Mouse (Mus musculus): ENCODE data around the gene Map3k12. TPM values are rescaled to one million over a fixed set of nuclear protein-coding genes. Genes with fewer than 3 reads are reported as not detected.

Gene Map3k12
- polyA plus RNA-seq, 1 experiment from 2014 or later: 28.4 TPM

DNA sequence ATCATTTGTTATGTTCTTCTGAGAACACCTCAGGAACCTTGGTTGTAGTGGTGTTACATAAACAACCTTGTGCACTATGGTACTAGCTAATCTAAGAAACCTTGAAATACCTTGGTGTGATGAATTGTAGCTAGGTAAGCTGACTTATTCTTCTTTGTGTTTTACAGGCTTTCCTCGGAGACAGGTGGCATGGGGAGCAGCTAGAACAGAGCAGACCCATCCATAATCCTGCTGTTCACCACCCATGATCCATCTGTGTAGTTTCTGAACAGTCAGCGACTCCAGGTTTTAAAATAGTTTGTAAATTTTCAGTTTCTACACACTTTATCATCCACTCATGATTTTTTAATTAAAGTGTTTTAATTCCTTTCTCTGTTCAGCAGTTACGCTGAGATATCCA is 18.5 kb downstream of the Map3k12 start:
- H3K9me3 ChIP-seq (ENCODE audit: control insufficient read depth, low read length): no peaks in the 10 kb centered on the region
- H3K4me2 ChIP-seq (ENCODE audit: low read depth, low read length, severe bottlenecking): no peak overlapping the region
- peaks cover 20% of the 10 kb centered on the region for H3K36me3 ChIP-seq (ENCODE audit: control insufficient read depth, insufficient read depth, low read length)
- no peak for ATAC-seq (replicated peaks; ENCODE audit: low FRiP score)
- no peaks in the 10 kb centered on the region for H3K27me3 ChIP-seq (ENCODE audit: control insufficient read depth, insufficient read depth, low read length)
- no peak overlapping the region for H3K9ac ChIP-seq (ENCODE audit: low read length)
- no peak overlapping the region for H3K4me3 ChIP-seq (ENCODE audit: low read depth, low read length)
- DNase-seq (ENCODE audit: low spot score): no peak
- 92% methylated on average over 3 of the region's 3 CpGs for whole genome bisulfite sequencing
- no peaks in the 10 kb centered on the region for H3K4me1 ChIP-seq (replicated peaks; ENCODE audit: control insufficient read depth, insufficient read depth, low read length)
- H3K27ac ChIP-seq (ENCODE audit: low read depth, low read length): no peak overlapping the region

- no peaks in the 10 kb centered on the region for H3K9me3 ChIP-seq (ENCODE audit: control insufficient read depth, low read length)
- no peaks in the 10 kb centered on the region for H3K4me1 ChIP-seq (replicated peaks; ENCODE audit: control insufficient read depth, insufficient read depth, low read length)
- H3K4me2 ChIP-seq (ENCODE audit: low read depth, low read length, severe bottlenecking): no peak overlapping the region
- 83% methylated on average over 1 of the region's 1 CpGs for WGBS
- H3K4me3 ChIP-seq (ENCODE audit: low read depth, low read length): no peak overlapping the region
- no peak overlapping the region for H3K9ac ChIP-seq (ENCODE audit: low read length)
- H3K27me3 ChIP-seq (ENCODE audit: control insufficient read depth, insufficient read depth, low read length): no peaks in the 10 kb centered on the region
- peaks cover 37% of the 10 kb centered on the region for H3K36me3 ChIP-seq (ENCODE audit: control insufficient read depth, insufficient read depth, low read length)
- H3K27ac ChIP-seq (ENCODE audit: low read depth, low read length): no peak overlapping the region
- ATAC-seq (replicated peaks; ENCODE audit: low FRiP score) (no peak), DNase-seq (ENCODE audit: low spot score) (no peak)
These were observed 29.2 kb downstream of the Map3k12 start for GRCm38 (mm10) chr15:102487664-102488063.

- H3K4me1 ChIP-seq (replicated peaks; ENCODE audit: control insufficient read depth, insufficient read depth, low read length): no peaks in the 10 kb centered on the region
- no peak for ATAC-seq (replicated peaks; ENCODE audit: low FRiP score)
- no peak overlapping the region for H3K9ac ChIP-seq (ENCODE audit: low read length)
- peaks cover 39% of the 10 kb centered on the region for H3K36me3 ChIP-seq (ENCODE audit: control insufficient read depth, insufficient read depth, low read length)
- H3K4me2 ChIP-seq (ENCODE audit: low read depth, low read length, severe bottlenecking): no peak overlapping the region
- WGBS: 93% methylated on average over 12 of the region's 12 CpGs
- no peaks in the 10 kb centered on the region for H3K27me3 ChIP-seq (ENCODE audit: control insufficient read depth, insufficient read depth, low read length)
- DNase-seq (ENCODE audit: low spot score): no peak
- no peak overlapping the region for H3K4me3 ChIP-seq (ENCODE audit: low read depth, low read length)
- no peak overlapping the region for H3K27ac ChIP-seq (ENCODE audit: low read depth, low read length)
- no peaks in the 10 kb centered on the region for H3K9me3 ChIP-seq (ENCODE audit: control insufficient read depth, low read length)
These were observed 31.0 kb downstream of the Map3k12 start for GRCm38 (mm10) chr15:102485853-102486252.

DNA sequence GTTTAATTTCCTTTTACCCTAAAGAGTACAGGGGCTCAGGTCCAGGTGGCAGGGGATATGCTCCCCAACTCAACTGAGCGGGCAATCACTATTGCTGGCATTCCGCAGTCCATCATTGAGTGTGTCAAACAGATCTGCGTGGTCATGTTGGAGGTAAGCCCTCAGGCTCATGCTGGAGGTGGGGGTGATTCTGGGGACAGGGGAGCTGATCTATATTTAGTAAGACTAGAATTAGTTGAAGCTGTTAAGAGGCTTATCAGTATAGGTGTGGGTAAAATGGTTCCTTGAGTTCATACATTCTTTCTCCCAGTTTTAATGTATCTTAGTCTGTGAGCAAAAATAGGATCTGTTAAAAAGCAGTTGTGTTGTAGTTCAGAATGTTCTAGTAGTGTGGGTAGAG is 33.7 kb downstream of the Map3k12 start:
- Histone ChIP-seq H3K4me1 (replicated peaks; ENCODE audit: control insufficient read depth, insufficient read depth, low read length) (no peaks in the 10 kb centered on the region), H3K4me3 (ENCODE audit: low read depth, low read length) (no peak overlapping the region), H3K36me3 (ENCODE audit: control insufficient read depth, insufficient read depth, low read length) (peaks cover 31% of the 10 kb centered on the region), H3K9me3 (ENCODE audit: control insufficient read depth, low read length) (no peaks in the 10 kb centered on the region), H3K4me2 (ENCODE audit: low read depth, low read length, severe bottlenecking) (no peak overlapping the region), H3K27ac (ENCODE audit: low read depth, low read length) (no peak overlapping the region), H3K27me3 (ENCODE audit: control insufficient read depth, insufficient read depth, low read length) (no peaks in the 10 kb centered on the region), H3K9ac (ENCODE audit: low read length) (no peak overlapping the region)
- 95% methylated on average over 3 of the region's 3 CpGs for WGBS
- ATAC-seq (replicated peaks; ENCODE audit: low FRiP score): no peak
- no peak for DNase-seq (ENCODE audit: low spot score)

DNA sequence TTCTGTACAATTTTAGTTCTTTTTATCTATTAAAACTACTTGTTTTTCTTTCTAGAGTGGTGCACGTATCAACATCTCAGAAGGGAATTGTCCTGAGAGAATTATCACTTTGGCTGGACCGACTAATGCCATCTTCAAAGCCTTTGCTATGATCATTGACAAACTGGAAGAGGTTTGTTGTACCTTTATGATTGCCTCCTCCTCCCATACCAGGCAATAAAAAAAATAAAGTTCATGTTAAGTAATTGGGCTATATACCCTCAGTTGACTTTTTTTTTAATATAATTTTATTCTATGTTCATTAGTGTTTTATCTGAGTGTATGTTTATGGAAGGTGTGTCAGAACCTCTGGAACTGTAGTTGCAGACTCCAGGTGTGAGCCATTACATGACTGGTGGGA is 42.3 kb downstream of the Map3k12 start:
- H3K4me3 ChIP-seq (ENCODE audit: low read depth, low read length): no peak overlapping the region
- 97% methylated on average over 2 of the region's 2 CpGs for WGBS
- H3K9me3 ChIP-seq (ENCODE audit: control insufficient read depth, low read length): no peaks in the 10 kb centered on the region
- H3K36me3 ChIP-seq (ENCODE audit: control insufficient read depth, insufficient read depth, low read length): peaks cover 21% of the 10 kb centered on the region
- no peak overlapping the region for H3K4me2 ChIP-seq (ENCODE audit: low read depth, low read length, severe bottlenecking)
- no peak for ATAC-seq (replicated peaks; ENCODE audit: low FRiP score)
- no peak for DNase-seq (ENCODE audit: low spot score)
- H3K27ac ChIP-seq (ENCODE audit: low read depth, low read length): no peak overlapping the region
- no peaks in the 10 kb centered on the region for H3K4me1 ChIP-seq (replicated peaks; ENCODE audit: control insufficient read depth, insufficient read depth, low read length)
- H3K9ac ChIP-seq (ENCODE audit: low read length): no peak overlapping the region
- H3K27me3 ChIP-seq (ENCODE audit: control insufficient read depth, insufficient read depth, low read length): no peaks in the 10 kb centered on the region

DNA sequence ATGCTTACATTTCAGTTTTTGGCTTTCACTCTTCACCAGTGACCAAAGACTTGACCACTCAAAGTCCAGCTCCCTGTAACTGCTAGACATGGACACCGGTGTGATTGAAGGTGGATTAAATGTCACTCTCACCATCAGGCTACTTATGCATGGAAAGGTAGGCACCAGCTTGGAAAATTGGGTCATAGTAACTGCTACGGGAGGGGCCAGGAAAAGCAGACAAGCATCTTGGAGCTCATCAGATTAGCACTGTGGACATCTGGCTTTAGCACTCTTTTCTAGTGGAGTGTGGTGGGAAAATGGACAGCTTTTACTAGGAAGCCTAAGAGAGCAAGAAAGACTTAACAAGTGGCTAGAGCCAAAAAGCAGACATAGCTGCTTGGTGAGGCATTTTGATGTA is 43.6 kb downstream of the Map3k12 start:
- Histone ChIP-seq H3K36me3 (ENCODE audit: control insufficient read depth, insufficient read depth, low read length) (peaks cover 15% of the 10 kb centered on the region), H3K4me3 (ENCODE audit: low read depth, low read length) (no peak overlapping the region), H3K9me3 (ENCODE audit: control insufficient read depth, low read length) (no peaks in the 10 kb centered on the region), H3K27ac (ENCODE audit: low read depth, low read length) (no peak overlapping the region), H3K4me2 (ENCODE audit: low read depth, low read length, severe bottlenecking) (no peak overlapping the region), H3K4me1 (replicated peaks; ENCODE audit: control insufficient read depth, insufficient read depth, low read length) (no peaks in the 10 kb centered on the region), H3K27me3 (ENCODE audit: control insufficient read depth, insufficient read depth, low read length) (no peaks in the 10 kb centered on the region), H3K9ac (ENCODE audit: low read length) (no peak overlapping the region)
- WGBS: 79% methylated on average over 2 of the region's 2 CpGs
- ATAC-seq (replicated peaks; ENCODE audit: low FRiP score) (no peak), DNase-seq (ENCODE audit: low spot score) (no peak)

GRCm38 (mm10) chr15:102471727-102472126 is 45.1 kb downstream of the Map3k12 start:
- DNase-seq (ENCODE audit: low spot score): no peak
- H3K4me2 ChIP-seq (ENCODE audit: low read depth, low read length, severe bottlenecking): peak overlapping the region; percentile 58
- H3K36me3 ChIP-seq (ENCODE audit: control insufficient read depth, insufficient read depth, low read length): peaks cover 11% of the 10 kb centered on the region
- no peak overlapping the region for H3K9ac ChIP-seq (ENCODE audit: low read length)
- H3K4me1 ChIP-seq (replicated peaks; ENCODE audit: control insufficient read depth, insufficient read depth, low read length): no peaks in the 10 kb centered on the region
- ATAC-seq (replicated peaks; ENCODE audit: low FRiP score): no peak
- H3K27me3 ChIP-seq (ENCODE audit: control insufficient read depth, insufficient read depth, low read length): no peaks in the 10 kb centered on the region
- H3K4me3 ChIP-seq (ENCODE audit: low read depth, low read length): peak overlapping the region; percentile 76
- H3K27ac ChIP-seq (ENCODE audit: low read depth, low read length): no peak overlapping the region
- H3K9me3 ChIP-seq (ENCODE audit: control insufficient read depth, low read length): no peaks in the 10 kb centered on the region

GRCm38 (mm10) chr15:102471295-102471645 is 45.6 kb downstream of the Map3k12 start:
- peak overlapping the region; percentile 96; the same call in 1 of the 2 replicates for H3K27ac ChIP-seq (ENCODE audit: low read depth, low read length)
- DNase-seq (ENCODE audit: low spot score): no peak
- no peak for ATAC-seq (replicated peaks; ENCODE audit: low FRiP score)
- no peaks in the 10 kb centered on the region for H3K4me1 ChIP-seq (replicated peaks; ENCODE audit: control insufficient read depth, insufficient read depth, low read length)
- WGBS: 1% methylated on average over 10 of the region's 10 CpGs
- no peaks in the 10 kb centered on the region for H3K27me3 ChIP-seq (ENCODE audit: control insufficient read depth, insufficient read depth, low read length)
- peak overlapping the region; percentile 93 for H3K9ac ChIP-seq (ENCODE audit: low read length)
- peaks cover 7% of the 10 kb centered on the region for H3K36me3 ChIP-seq (ENCODE audit: control insufficient read depth, insufficient read depth, low read length)
- no peaks in the 10 kb centered on the region for H3K9me3 ChIP-seq (ENCODE audit: control insufficient read depth, low read length)
- H3K4me2 ChIP-seq (ENCODE audit: low read depth, low read length, severe bottlenecking): peak overlapping the region; percentile 58
- peak overlapping the region; percentile 76 for H3K4me3 ChIP-seq (ENCODE audit: low read depth, low read length)

DNA sequence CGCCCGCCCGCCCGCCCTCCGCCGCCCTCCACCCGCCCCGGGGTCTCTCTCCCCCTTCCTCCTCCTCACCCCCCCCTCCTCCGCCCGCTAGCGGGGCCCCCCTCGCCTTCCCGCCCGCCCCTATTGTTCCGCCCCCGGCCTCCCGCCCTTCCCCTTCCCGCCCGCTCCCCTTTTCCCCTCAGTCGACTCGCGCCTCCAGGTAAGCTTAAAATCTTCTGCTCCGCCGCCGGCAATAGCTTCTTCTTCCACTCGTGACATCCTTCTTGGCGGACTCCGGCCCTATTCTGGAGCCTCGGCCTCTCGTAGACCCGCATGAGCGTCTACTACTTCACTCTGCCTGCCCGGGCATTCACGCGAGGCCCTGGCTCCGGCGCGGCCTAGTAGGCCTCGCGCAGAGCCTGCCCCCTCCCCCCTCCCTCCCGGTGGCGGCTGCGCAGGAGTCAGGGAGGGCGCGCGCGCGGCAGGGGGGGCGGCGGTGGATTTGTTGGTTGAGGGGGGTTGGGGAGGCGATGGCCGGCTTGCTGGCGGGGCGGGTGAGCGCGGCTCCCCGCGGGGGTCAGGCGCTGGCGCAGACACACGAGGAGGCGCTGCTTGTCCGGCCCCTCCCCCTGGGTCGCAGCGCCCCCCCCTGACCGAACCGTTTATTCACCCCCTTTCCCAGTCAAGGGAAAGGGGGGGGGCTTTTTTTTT is 46.1 kb downstream of the Map3k12 start:
- H3K4me3 ChIP-seq (ENCODE audit: low read depth, low read length): peak overlapping the region; percentile 76
- peak; percentile 67 for ATAC-seq (replicated peaks; ENCODE audit: low FRiP score)
- H3K27me3 ChIP-seq (ENCODE audit: control insufficient read depth, insufficient read depth, low read length): no peaks in the 10 kb centered on the region
- peak overlapping the region; percentile 93 for H3K9ac ChIP-seq (ENCODE audit: low read length)
- H3K4me2 ChIP-seq (ENCODE audit: low read depth, low read length, severe bottlenecking): peak overlapping the region; percentile 58
- no peaks in the 10 kb centered on the region for H3K4me1 ChIP-seq (replicated peaks; ENCODE audit: control insufficient read depth, insufficient read depth, low read length)
- peak overlapping the region; percentile 96 for H3K27ac ChIP-seq (ENCODE audit: low read depth, low read length)
- under 1% methylated on average over 50 of the region's 67 CpGs for WGBS
- peak; percentile 94 for DNase-seq (ENCODE audit: low spot score)
- peaks cover 3% of the 10 kb centered on the region for H3K36me3 ChIP-seq (ENCODE audit: control insufficient read depth, insufficient read depth, low read length)
- H3K9me3 ChIP-seq (ENCODE audit: control insufficient read depth, low read length): no peaks in the 10 kb centered on the region

Measured in forebrain, embryonic 11.5 days (tissue).